Mouse (Mus musculus) c-Kit-positive CD71-negative TER-119-negative erythroid progenitor cells, embryonic 14.5 days (primary cell): ENCODE results near the gene Rcc1l.

Experiments used
- DNase-seq: peaks from one replicate; pipeline ENCODE4 v3.0.0-alpha.2; 2013; ENCODE audit warnings: low read depth

The Rcc1l gene

DNA sequence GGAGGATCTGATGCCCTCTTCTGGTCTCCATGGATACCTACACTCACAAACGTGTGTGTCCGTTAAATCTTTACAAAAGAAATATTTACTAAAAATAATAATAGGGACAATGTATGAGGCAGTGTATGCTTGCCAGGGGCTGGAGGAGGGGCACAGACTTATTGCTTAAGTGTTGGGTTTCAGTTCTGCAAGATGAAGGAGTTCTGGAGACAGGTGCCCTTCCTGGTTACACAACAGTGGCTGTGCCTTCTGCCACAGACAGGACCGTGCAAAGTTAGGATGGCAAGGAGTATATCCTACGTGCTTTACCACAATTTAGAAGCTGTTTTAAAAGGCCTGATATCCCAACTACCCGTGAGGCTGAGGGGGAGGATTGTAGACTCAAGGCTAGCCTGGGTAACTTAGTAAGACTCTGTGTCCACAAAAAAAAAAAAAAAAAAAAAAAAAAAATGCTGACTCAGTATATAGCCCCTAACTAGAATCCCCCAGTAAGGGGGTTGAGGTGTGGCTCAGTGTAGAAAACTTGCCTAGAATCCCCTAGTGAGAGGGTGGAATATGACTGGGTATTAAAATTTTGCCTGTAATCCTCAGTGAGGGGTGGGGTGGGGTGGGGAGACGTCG, 60.8 kb downstream of the Rcc1l start:
- no peak for DNase-seq

DNA sequence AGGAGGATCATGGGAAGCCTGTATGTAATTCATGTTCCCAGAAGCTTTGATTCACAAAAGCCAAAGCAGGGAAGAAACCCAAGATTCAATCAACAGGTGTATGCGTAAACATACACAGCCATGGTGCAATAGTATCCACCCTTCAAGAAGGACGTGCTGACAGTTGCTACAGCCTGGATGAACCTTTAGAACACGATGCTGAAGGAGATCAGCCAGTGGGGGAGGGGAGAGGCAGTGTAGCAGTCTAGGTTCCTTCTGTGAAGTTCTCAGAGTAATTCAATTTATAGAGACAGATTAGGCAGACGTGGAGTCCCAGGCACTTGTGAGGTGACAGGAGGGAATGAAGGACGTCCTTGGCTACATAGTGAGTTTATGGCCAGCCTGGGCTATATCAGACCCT, 61.6 kb downstream of the Rcc1l start:
- no peak for DNase-seq

DNA sequence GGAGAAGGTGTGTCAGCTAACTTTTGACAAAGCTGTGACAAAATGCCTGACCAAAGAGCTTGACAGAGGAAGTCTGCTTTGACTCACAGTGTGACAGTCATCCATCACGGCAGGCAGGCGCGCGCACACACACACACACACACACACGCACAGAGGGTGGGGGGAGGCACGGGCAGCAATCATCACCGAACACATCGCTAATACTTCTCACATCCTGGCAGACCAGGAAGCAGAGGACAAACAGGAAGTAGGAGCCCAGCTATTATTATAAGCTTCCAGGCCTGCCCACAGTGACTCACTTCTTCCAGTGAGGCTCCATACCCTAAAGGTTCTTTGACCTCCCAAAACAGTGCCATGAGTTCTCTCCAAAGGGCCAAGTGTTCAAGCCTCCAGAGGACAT, 70.7 kb downstream of the Rcc1l start:
- no peak for DNase-seq

DNA sequence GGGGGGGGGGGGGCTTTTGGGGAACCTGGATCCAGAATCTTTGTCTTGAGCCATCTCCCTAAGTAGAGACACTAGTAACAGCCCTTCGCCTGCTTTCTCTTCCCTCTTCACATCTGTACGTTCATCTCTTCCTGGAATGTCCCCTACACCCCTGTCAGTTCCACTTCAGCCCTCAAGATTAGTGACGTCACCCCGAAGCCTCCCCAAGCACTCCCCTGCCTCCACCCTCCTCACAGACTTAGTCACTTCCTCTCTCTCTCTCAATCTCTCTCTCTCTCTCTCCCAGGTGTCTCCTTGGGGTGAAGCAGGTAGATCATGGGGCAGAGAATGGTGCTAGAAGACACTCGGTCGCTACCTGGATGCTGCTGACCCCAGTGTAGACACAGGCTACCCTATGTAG, 73.9 kb downstream of the Rcc1l start:
- peak; percentile 36 for DNase-seq

DNA sequence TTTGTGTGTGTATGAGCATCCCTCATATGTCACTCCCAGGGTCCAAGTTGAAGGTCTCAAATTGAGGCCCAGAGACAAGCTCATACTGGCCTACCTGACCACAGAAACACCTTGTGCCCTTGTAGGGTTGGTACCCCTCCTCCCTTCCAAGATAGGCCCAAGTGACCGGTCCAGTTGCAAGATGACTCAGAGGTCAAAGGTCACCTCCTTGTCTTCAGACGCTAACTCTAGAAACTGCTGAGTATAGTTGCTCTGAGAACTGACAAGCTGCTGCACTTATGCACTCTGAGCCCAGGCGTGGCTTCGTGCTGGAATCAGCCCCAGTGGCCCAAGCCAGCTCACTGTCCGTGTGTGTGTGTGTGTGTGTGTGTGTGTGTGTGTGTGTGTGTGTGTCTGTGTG, 74.7 kb downstream of the Rcc1l start:
- no peak for DNase-seq

DNA sequence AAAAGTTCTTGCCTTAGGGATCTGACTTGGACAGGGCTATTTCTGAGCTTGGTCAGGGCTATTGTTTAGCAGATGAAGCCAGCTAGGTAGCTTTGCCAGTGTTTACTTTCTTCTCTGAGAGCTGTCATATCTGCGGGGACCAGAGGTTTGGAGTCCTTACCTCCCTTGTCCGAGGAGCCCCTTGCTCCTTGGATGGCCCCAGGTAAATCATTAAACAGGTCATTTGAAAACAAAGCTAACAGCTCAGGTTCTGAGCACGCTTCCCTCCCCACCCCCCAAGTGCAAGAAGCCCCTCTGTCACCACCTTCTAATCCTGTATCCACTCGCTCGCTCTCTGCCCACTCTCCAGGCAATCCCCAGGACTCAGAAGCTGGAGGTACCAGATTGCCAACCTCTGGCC, 75.3 kb downstream of the Rcc1l start:
- DNase-seq = no peak

DNA sequence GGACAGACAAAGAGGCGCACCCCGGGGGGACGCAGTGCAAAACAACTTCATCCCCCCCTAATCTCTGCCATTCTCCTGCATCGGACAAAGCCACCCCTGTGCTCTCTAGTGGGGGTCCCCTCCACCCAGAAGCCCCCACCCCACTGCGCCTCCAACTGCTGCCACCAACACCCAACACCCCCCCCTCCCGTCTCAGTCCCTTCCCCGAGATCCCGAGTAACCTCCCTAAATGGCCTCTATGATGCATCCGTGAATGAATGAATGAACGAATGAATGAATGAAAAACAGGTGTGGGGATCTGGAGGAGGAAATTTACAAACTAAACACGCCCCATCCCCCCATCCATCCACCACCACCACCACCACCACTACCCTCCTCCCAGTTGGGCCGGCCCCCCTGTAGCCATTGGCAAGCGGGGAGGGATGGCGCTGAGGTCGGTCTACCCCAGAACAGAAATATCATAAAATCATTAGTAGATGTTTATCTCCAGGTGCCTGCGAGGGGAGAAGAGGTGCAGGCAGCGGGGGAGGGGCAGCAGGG, 76.3 kb downstream of the Rcc1l start:
- DNase-seq = no peak

DNA sequence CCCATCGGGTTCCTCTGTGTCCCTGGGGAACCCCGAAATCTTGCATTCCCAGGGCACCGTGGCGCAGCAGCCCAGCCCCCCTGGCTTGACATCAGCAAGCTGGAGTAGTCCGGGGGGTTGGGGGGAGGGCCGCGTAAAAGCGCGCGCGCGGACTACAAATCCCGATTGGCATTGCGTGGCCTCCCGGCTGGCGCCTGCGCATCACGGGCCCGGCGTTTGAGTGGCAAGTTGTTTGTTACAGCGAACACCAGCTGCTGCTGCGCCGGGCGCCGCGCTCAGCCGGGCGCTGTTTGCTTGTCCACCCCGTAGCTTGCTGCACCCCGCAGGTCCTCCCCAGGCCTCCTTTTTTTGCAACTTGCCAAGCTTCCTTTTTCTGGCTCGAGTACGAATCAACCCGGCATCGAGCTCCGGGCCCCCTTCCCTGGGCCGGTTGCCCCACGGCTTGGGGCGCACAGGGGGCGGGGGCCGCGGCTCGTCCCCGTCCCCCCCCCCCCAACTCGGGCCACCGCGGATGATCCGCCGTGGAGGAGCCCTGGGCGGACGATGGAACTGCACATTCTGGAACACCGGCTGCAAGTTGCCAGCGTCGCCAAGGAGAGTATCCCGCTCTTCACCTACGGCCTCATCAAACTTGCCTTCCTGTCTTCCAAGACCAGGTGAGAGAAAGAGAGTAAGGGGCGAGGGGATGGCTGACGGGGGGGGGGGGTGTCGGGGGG, 76.9 kb downstream of the Rcc1l start, which contains the start of gene Castor2:
Castor2 (plus strand) TSS at position 216 of the 716 bp plus-strand sequence.
- peak; percentile 75 for DNase-seq

DNA sequence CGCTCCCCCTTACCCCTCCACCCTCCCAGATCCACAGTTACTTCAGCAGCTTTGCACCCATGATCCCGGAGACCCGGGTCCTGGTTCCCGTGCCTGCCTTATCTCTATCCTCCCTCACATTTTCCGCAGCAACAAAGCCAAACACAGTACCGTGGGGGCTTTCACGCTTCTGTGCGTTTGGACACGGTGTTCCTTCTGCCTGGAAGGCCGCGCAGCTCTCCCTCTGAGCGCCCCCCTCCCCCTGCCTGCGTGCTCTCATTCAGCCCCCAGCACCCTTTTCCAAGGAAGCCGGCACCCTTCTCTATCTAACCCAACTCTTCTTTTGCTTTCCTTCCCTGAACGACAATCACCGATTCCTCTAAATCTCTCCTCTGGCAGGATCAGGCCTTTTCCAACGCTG, 77.6 kb downstream of the Rcc1l start:
- DNase-seq = no peak

DNA sequence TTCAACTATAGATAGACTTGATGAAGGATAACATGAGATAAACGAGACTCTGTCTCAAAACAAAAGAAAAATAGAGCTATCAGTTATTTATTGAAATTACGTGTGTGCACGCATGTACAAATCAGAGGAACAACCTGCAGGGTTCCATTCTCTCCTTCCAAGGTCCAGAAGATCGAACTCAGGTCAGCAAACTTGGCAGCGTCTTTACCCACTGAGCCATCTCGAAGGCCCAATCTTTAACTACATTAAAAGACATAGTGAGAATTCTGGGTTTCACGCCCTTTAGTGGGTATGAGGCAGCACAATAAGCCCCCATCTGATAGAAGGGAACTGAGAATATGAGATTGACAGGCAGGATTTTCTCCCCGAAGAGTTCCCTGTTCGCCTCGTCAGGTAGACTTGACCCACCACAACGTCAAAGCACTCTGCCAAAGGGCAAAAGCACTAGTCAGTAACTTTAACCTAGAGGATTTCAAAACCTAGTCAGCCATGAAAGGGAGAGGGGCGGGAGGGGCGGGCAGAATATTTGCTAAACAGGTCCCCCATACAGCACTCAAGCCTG, 78.2 kb downstream of the Rcc1l start:
- DNase-seq = no peak
